Mouse (Mus musculus) cerebellum, adult 2 months (tissue): ENCODE results near the gene Actg1. TPM values are rescaled to one million over a fixed set of nuclear protein-coding genes. Genes with fewer than 3 reads are reported as not detected.

Experiments
- DNase-seq, 2 experiments: peaks; one replicate each; pipeline ENCODE4 v3.0.0; 2021
- H3K27ac ChIP-seq: fragments of 200-500 bp; 2 replicates; pipeline ENCODE4 v1.5.1; 2012; ENCODE audit warnings: low read length, control low read depth, inconsistent platforms; ENCODE audit not compliant: insufficient read depth
- H3K27me3 ChIP-seq: fragments of 200-500 bp; 2 replicates; pipeline ENCODE4 v1.6.1; 2012; ENCODE audit warnings: inconsistent platforms, mild to moderate bottlenecking, low read length, moderate library complexity; ENCODE audit not compliant: control insufficient read depth, insufficient read depth
- H3K4me1 ChIP-seq: fragments of 200-500 bp; 2 replicates; pipeline ENCODE4 v1.6.1; 2011; ENCODE audit warnings: low read length; ENCODE audit not compliant: control insufficient read depth, insufficient read depth
- H3K4me3 ChIP-seq: fragments of 200-500 bp; replicated peaks from 2 replicates; pipeline ENCODE3; 2011; ENCODE audit warnings: mild to moderate bottlenecking, low read depth, low read length, control low read depth; ENCODE audit not compliant: insufficient read depth
- CTCF ChIP-seq: fragments of 200-500 bp; IDR thresholded peaks from 2 replicates; pipeline ENCODE4 v1.5.1; 2011; ENCODE audit warnings: low read depth, mild to moderate bottlenecking, control low read depth, low read length, moderate library complexity, borderline replicate concordance; ENCODE audit not compliant: insufficient read depth
- POLR2A ChIP-seq: fragments of 200-500 bp; IDR thresholded peaks from 2 replicates; pipeline ENCODE4 v1.6.1; 2011; ENCODE audit warnings: low read length, control low read depth, borderline replicate concordance; ENCODE audit not compliant: insufficient read depth
- WGBS: fragments of 180-500 bp; shearing (Covaris S2); methylation state at CpG from one replicate; pipeline ENCODE4 v1.1.7; 2018; 5-methylcytosine and 5-hydroxymethylcytosine counted together
- polyA plus RNA-seq: library from polyadenylated mRNA; depleted of rRNA; stranded (reverse); fragments of >200 nt; gene quantifications from 2 replicates; pipeline ENCODE4 v1.2.3, GENCODE M21; 2012

Gene Actg1
- polyA plus RNA-seq, 1 experiment, result 834 TPM

DNA sequence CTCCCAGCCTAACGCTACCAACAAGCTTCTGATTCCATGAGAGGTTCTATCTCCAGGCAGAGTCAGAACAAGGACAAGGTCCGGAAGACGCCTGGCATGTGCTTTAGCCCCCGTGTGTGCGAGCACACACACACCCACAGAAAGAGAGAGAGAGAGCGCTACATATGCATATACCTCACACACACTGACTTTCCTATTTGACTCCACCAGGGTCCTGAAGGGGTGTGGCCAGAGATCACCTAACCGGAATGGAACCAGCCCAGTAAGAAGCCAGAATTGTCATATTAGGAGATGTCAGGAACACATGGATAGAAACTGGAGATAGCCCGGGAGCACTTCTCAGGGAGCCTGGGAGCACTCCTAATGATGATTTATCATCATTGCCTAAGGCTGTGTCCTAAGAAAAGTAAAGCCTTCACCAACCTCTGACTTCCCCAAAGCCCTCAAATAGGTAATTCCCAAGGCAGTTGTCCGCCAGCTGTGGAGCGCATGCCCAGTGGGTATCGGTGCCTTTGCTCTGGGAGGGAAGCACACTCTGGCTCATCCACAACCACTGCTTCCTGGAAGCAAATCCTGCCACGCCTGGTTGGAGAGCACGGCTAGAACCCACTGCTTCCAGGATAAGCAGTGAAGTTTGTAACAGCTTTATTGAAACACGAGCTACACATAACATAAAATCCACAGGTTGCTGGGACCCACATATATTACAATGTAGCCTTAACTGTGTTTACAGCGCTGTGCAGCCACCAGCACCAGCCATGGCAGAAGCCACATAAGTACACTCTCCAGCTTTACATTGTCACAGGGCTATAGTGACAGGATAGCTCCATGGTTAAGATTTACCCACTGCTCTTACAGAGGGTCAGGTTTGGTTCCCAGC is 39.7 kb downstream of the Actg1 start:
- TF ChIP-seq CTCF (no peak), POLR2A (no peak)
- 61% methylated on average over 15 of the region's 15 CpGs for WGBS
- H3K27me3 ChIP-seq, result no peaks in the 10 kb centered on the region
- no peak overlapping the region for H3K4me3 ChIP-seq
- peaks cover 34% of the 10 kb centered on the region for H3K4me1 ChIP-seq
- no peak for DNase-seq
- H3K27ac ChIP-seq, result no peak overlapping the region

- Histone ChIP-seq H3K4me3 (no peak overlapping the region), H3K27me3 (no peaks in the 10 kb centered on the region), H3K27ac (no peak overlapping the region), H3K4me1 (peaks cover 34% of the 10 kb centered on the region)
- TF ChIP-seq POLR2A (no peak), CTCF (peak; percentile 96)
- 10% methylated on average over 19 of the region's 19 CpGs for WGBS
- DNase-seq, result peak; percentile 92 to 97
Measured at GRCm38 (mm10) chr11:120307566-120308430, 40.5 kb downstream of the Actg1 start.

DNA sequence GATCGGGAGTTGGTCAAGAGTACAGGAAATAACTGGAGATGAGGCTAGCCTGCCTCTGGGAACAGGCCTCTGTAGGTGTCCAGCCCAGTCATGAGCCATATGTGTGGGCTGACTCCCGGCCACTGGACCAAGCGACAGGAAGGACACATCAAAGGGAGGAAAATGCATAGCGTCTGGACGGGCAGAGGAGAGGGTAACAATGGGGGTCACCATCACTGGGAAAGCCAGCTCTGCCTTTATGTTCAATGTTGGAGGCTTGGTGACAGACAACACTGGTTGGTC is 41.3 kb downstream of the Actg1 start:
- TF ChIP-seq CTCF (no peak), POLR2A (no peak)
- DNase-seq, result no peak
- WGBS, result 38% methylated on average over 5 of the region's 5 CpGs
- H3K4me1 ChIP-seq, result peaks cover 34% of the 10 kb centered on the region
- H3K27ac ChIP-seq, result no peak overlapping the region
- H3K27me3 ChIP-seq, result no peaks in the 10 kb centered on the region
- H3K4me3 ChIP-seq, result no peak overlapping the region

DNA sequence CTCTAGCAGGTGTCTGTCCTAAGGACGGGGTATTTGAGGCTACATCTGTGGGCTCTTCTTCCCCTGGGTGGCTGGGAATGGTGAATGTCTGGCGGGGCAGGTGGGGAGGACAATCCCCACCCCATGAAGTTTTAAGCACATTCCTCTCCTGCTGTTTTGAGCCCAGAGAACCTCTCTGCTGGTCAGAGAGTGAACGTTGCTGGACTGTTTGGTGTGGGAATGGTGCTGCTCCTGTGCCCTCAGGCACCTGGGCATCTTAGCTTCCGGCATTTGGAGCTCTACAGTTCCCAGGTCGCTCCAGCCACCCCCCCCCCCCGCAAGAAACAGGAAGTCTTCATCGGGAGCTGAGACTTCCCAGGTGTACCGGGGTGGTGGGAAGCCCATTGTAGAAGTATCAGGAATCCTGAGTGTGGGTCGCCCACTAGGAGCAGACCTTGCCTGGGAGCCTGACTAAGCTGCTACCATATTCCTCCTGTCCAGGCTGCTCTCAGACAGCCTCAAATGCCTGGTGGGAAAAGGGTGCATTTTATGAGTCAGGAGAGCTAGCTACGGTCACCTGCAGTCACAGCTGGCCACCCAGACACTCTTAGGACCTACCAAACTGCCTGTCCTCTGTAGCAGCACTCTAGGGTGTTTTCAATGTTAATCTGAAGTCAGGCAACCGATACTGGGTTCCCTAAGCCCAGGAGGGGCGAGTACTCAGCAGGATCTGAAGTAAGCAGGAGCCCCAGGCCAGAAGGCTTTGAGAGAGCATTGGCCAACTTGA is 41.8 kb downstream of the Actg1 start:
- no peak for TF ChIP-seq POLR2A
- TF ChIP-seq CTCF, result no peak
- WGBS, result 90% methylated on average over 12 of the region's 12 CpGs
- Histone ChIP-seq H3K27ac (no peak overlapping the region), H3K4me1 (peaks cover 34% of the 10 kb centered on the region), H3K4me3 (no peak overlapping the region), H3K27me3 (no peaks in the 10 kb centered on the region)
- DNase-seq, result peak in 1 of 2 experiments; percentile 19

DNA sequence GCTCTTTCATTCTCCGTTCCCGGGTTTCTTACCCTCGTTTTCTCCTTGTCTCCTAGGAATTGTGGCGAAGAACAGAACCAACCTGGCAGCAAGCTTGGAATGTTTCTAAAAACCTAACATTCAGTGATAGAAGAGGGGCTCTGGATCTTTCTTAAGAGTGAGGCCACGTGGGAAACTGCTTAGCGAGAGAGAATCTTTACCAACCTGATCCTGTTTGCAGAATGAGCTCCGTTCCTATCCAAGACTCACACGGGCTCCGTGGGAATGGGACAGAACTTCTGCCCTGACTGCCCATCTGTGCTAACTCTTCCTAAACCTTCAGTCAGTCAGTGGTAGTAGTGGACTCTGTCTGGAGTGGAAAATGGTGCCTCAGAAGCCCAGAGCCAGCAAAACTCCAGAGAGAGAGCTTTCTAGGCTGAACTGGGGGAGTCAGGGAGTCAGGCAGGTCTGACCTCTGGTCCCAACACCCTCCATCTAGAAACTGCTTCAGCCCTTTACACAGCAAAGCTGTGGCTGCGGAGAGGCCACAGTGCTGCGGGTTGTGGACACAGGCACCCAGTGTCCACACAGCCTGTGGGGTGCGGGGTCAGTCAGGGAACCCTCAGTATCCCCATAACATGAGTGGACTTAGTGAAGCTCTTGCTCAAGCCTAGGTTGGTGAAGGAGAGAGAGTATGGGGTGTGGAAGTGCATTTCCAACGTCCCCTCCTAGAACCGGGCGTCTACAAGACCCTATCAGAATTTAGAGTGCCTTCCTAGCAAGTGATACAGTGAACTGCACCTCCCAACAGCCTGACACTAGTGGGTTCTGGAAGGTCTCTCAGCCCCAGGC is 42.6 kb downstream of the Actg1 start:
- WGBS, result 31% methylated on average over 15 of the region's 15 CpGs
- peaks cover 31% of the 10 kb centered on the region for H3K4me1 ChIP-seq
- no peak for DNase-seq
- peak overlapping the region; percentile 52 for H3K4me3 ChIP-seq
- TF ChIP-seq CTCF, result no peak
- TF ChIP-seq POLR2A, result no peak
- peak overlapping the region; percentile 43 for H3K27ac ChIP-seq
- H3K27me3 ChIP-seq, result no peaks in the 10 kb centered on the region

DNA sequence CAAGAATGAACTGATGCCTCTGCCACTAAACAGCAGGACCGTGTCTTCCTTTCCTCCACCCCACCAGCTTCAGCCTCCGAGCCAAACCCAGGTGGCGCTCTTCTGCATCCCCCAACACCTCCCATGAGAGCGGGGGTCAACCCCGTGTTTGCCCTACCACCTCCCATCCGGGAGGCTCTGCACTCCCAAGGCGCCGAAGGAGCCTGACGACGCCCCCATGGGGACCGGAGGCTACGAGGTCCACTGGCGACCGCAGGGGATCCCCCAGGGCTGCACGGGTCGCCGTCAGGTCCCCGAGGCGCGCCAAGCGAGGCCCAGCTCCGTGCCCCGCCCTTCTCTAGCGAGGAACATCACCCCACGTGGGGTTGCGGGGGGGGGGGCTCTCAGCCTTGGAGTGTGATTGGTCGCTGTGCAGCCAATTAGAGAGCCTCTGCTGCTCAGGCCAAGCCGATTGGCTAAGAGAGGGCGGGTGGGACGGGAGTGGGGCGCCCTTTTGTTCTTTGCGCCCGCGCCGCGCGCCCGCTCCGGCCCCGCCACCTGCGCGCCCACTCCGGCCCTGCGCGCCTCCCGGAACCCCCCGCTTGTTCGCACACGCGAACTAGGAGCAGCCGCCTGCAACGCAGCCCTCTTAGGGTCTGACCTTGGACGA is 43.3 kb downstream of the Actg1 start:
- DNase-seq, result peak; percentile 93
- WGBS, result under 1% methylated on average over 53 of the region's 53 CpGs
- peak overlapping the region; percentile 96 for H3K27ac ChIP-seq
- H3K4me1 ChIP-seq, result peaks cover 31% of the 10 kb centered on the region
- no peaks in the 10 kb centered on the region for H3K27me3 ChIP-seq
- TF ChIP-seq CTCF, result peak; percentile 36; the same call in 1 of the 2 replicates
- TF ChIP-seq POLR2A, result 0 out of 2 replicates have a peak, but pooled peaks have one; percentile 34
- H3K4me3 ChIP-seq, result peak overlapping the region; percentile 68

DNA sequence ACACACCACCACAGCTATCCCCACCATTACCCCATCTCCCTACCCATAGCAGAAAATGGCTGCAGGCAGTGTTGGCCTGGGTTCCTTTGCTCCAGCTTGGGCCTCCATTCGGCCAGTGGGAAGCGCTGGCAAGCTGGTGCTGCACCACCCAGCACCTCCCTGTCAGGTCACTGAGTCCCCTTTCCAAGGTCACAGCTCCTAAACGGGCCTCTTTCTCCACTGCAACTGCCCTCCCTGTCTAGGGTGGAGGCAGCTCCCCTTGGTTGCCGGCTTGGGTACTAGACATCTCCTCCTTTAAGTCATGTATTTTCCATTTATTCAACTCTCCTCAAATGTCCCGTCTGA is 44.0 kb downstream of the Actg1 start:
- Histone ChIP-seq H3K4me1 (peaks cover 31% of the 10 kb centered on the region), H3K4me3 (no peak overlapping the region), H3K27me3 (no peaks in the 10 kb centered on the region), H3K27ac (no peak overlapping the region)
- 53% methylated on average over 5 of the region's 5 CpGs for WGBS
- no peak for DNase-seq
- TF ChIP-seq CTCF (no peak), POLR2A (no peak)
